Mouse (Mus musculus) heart, postnatal 0 days (tissue): ENCODE results near the gene Morc2a.

ENCODE experiments used
- CTCF ChIP-seq: IDR thresholded peaks from 2 replicates; pipeline ENCODE4 v1.5.1; 2016; ENCODE audit warnings: antibody characterized with exemption, control low read depth, low read depth
- EP300 ChIP-seq: IDR thresholded peaks from 2 replicates; pipeline ENCODE4 v1.6.1; 2016; ENCODE audit warnings: antibody characterized with exemption, low read depth

DNA sequence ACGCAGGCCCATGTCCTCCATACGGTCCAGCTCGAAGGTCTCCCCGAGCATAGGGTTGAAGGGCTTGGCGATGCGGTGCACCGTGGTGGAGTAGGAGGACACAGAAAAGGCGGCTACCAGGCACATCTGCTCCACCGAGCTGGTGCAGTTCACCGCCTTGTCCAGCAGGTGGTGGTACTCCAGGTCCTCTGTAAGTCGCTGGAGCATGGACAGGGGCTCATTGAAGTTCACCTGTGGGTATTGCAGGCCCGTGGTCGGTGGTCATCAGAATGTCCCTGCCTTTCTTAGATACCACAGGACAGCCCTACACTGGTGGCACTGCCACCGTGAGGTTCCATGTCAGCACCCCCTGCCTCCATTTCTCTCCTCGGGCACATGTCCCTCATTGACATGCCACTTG lies 65.5 kb downstream of the Morc2a start:
- TF ChIP-seq CTCF (peak; percentile 80), EP300 (no peak)
